Mouse (Mus musculus) CH12.LX (cell line): ENCODE data around the gene Gng8.

Experiments used
- CHD1 ChIP-seq: IDR thresholded peaks from 2 replicates; pipeline ENCODE4 v1.6.1; 2012; ENCODE audit warnings: low read depth, low read length, improper control_type of control experiment, inconsistent platforms
- CTCF ChIP-seq, 2 experiments: IDR thresholded peaks in 1 of 2; conservative IDR thresholded peaks in 1 of 2; 2 replicates each; pipeline ENCODE4 v1.5.1; 2011 to 2012; ENCODE audit warnings: low read depth in 2 of 2, low read length in 2 of 2, improper control_type of control experiment in 1 of 2, inconsistent platforms in 1 of 2, mild to moderate bottlenecking in 1 of 2, moderate library complexity in 1 of 2
- E2F4 ChIP-seq: IDR thresholded peaks from 2 replicates; pipeline ENCODE4 v1.6.1; 2011; ENCODE audit warnings: low read depth, low read length, improper control_type of control experiment; ENCODE audit not compliant: insufficient replicate concordance
- EP300 ChIP-seq: IDR thresholded peaks from 2 replicates; pipeline ENCODE4 v1.6.1; 2011; ENCODE audit warnings: low read length, improper control_type of control experiment
- HCFC1 ChIP-seq: IDR thresholded peaks from 2 replicates; pipeline ENCODE4 v1.6.1; 2012; ENCODE audit warnings: low read depth, mild to moderate bottlenecking, inconsistent platforms, low read length, improper control_type of control experiment
- POLR2A ChIP-seq: IDR thresholded peaks from 2 replicates; pipeline ENCODE4 v1.6.1; 2011; ENCODE audit warnings: low read depth, mild to moderate bottlenecking, improper control_type of control experiment, low read length
- POLR2AphosphoS2 ChIP-seq: IDR thresholded peaks from 2 replicates; pipeline ENCODE4 v1.6.1; 2011; ENCODE audit warnings: low read depth, low read length, improper control_type of control experiment
- SIN3A ChIP-seq: IDR thresholded peaks from 2 replicates; pipeline ENCODE4 v1.6.1; 2012; ENCODE audit warnings: low read length, improper control_type of control experiment, inconsistent platforms
- SMC3 ChIP-seq: IDR thresholded peaks from 2 replicates; pipeline ENCODE4 v1.6.1; 2011; ENCODE audit warnings: low read depth, low read length, improper control_type of control experiment
- TBP ChIP-seq: conservative IDR thresholded peaks from 2 replicates; pipeline ENCODE4 v1.6.1; 2011; ENCODE audit warnings: low read depth, low read length, improper control_type of control experiment
- ZC3H11A ChIP-seq: IDR thresholded peaks from 2 replicates; pipeline ENCODE4 v1.6.1; 2012; ENCODE audit warnings: low read depth, mild to moderate bottlenecking, inconsistent platforms, low read length, improper control_type of control experiment
- ZNF384 ChIP-seq: IDR thresholded peaks from 2 replicates; pipeline ENCODE4 v1.6.1; 2012; ENCODE audit warnings: low read depth, low read length, improper control_type of control experiment, inconsistent platforms

- TF ChIP-seq ZNF384 = no peak
- TF ChIP-seq CTCF (conservative IDR thresholded peaks at IDR 0.05 in 1 of 2, IDR thresholded peaks at IDR 0.05 in 1 of 2; ENCODE audit: low read depth in 2 of 2, low read length in 2 of 2) = no peak
- no peak for TF ChIP-seq SIN3A
- no peak for TF ChIP-seq TBP
- no peak for TF ChIP-seq POLR2A
- no peak for TF ChIP-seq SMC3
- no peak for TF ChIP-seq E2F4
- TF ChIP-seq ZC3H11A = no peak
- TF ChIP-seq CHD1 = no peak
- TF ChIP-seq POLR2AphosphoS2 = no peak
- no peak for TF ChIP-seq HCFC1
- no peak for TF ChIP-seq EP300
These were observed 2.7 kb downstream of the Gng8 start for GRCm38 (mm10) chr7:16894279-16894678.
